Mouse (Mus musculus) adrenal gland (tissue): Measurements from ENCODE around the gene Pnmt.

Source experiments
- intact Hi-C: fragments of 180-260 bp; cut with DNase I; formaldehyde crosslinking; loops from one replicate; pipeline ENCODE4 v1.15.1; 2025

The Pnmt gene

GRCm38 (mm10) chr11:98412797-98413301 lies 26.6 kb downstream of the Pnmt start:
- intact Hi-C loops, result loop anchor here (2.0 kb wide), 1 partner anchor 24 kb away; no protein-coding TSS in a partner anchor

GRCm38 (mm10) chr11:98413731-98414130 lies 27.5 kb downstream of the Pnmt start:
- intact Hi-C loops, result loop anchor here (2.0 kb wide), 1 partner anchor 23 kb away; no protein-coding TSS in a partner anchor

GRCm38 (mm10) chr11:98414162-98414561 lies 27.9 kb downstream of the Pnmt start:
- intact Hi-C loops, result no loop called here

GRCm38 (mm10) chr11:98417074-98417473 lies 30.8 kb downstream of the Pnmt start:
- intact Hi-C loops, result no loop called here

GRCm38 (mm10) chr11:98418273-98418672 lies 32.0 kb downstream of the Pnmt start:
- intact Hi-C loops, result no loop called here

GRCm38 (mm10) chr11:98418939-98419547 lies 32.8 kb downstream of the Pnmt start:
- intact Hi-C loops, result no loop called here

GRCm38 (mm10) chr11:98426592-98426991 lies 40.3 kb downstream of the Pnmt start:
- intact Hi-C loops, result no loop called here

- intact Hi-C loops, result no loop called here
Observed at GRCm38 (mm10) chr11:98428436-98428835, 42.2 kb downstream of the Pnmt start.

GRCm38 (mm10) chr11:98431743-98432502 lies 45.7 kb downstream of the Pnmt start:
- intact Hi-C loops, result no loop called here

- intact Hi-C loops, result loop anchor here (2.0 kb wide), 1 partner anchor 23 kb away; the partner anchor contains the start of gene Erbb2
Observed at GRCm38 (mm10) chr11:98435723-98436122, 49.5 kb downstream of the Pnmt start.

GRCm38 (mm10) chr11:98437441-98437840 lies 51.2 kb downstream of the Pnmt start:
- intact Hi-C loops, result loop anchor here (2.0 kb wide), 1 partner anchor 25 kb away; the partner anchor contains the start of gene Erbb2
